Mouse (Mus musculus): ENCODE measurements around the gene Gsk3a. TPM values are rescaled to one million over a fixed set of nuclear protein-coding genes. Genes with fewer than 3 reads are reported as not detected.

Gene Gsk3a
- polyA plus RNA-seq, 1 experiment from 2014 or later = 4.0 TPM

DNA sequence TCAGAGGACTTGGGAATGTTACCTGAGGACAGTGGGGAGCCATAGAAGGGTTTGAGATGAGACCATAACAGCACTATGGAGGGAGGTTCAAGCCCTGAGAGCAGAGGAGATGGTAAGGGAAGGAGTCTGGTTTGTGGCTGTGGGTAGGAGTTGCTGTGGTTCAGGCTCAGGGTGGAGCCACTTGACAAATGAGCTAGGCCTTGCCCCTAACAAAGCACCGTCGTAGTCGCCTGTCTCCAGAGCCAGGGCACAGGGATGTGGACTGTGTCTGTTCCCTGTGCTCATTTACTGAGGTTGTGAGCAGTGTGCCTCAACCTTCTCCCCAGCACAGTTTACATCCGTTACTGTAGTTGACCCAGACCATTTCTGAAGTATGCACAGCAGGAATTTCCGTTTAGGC lies 36.9 kb upstream of the Gsk3a start:
- Histone ChIP-seq H3K27ac (ENCODE audit: low read length) (no peak overlapping the region), H3K9ac (ENCODE audit: low read depth, low read length) (0 out of 2 replicates have a peak overlapping the region, but pooled peaks have one; percentile 10)

DNA sequence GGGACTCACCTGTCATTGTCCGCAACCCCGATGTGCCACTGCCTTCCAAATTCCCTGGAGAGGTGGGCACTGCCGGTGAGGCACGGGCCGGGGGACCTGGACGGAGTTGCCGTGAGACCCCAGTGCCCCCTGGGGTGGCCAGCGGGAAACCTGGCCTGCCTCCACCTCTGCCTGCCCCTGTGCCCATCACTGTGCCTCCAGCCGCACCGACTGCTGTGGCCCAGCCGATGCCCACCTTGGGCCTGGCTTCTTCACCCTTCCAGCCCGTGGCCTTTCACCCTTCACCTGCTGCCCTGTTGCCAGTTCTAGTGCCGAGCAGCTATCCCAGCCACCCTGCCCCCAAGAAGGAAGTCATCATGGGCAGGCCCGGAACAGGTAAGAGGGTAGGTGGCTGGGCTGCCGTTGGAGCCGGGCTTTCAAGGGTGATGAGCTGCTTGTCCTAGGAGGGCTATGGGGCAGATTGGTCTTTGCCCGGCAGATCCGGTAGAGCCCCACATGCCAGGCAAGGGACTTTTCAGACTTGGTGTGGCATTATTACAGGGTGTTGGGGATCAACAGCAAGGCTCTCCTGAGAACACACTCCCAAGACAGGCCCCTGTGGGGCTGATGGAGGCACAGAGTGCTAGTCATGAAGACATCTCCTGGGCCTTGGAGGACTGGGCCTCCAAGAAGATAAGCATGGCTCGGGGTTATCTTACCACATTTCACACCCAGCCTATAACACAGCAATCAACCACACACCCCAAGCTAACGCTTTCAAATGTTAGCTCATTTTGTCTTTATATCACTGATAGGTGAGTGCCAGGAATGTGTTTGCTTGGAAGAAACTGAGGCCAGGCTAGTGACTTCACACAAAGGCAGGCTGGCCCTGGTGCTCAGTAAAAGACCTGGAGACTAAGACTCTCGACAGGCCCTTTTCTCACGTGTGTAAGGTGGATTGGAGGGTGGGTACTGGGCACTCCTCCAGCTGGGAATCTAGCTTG lies 35.9 kb upstream of the Gsk3a start:
- H3K9ac ChIP-seq (ENCODE audit: low read depth, low read length) = peak overlapping the region; percentile 39; the same call in 1 of the 2 replicates

More for the DNA sequence above, 36.9 kb upstream of the Gsk3a start:
- Histone ChIP-seq H3K4me1 (ENCODE audit: control insufficient read depth, insufficient read depth, low read length) (peaks cover 41% of the 10 kb centered on the region), H3K4me2 (ENCODE audit: low read depth, low read length) (no peak overlapping the region), H3K27me3 (replicated peaks; ENCODE audit: control insufficient read depth, insufficient read depth, low read length) (no peaks in the 10 kb centered on the region), H3K4me3 (ENCODE audit: low read length) (no peak overlapping the region), H3K36me3 (ENCODE audit: control insufficient read depth, insufficient read depth, low read length) (peaks cover 2% of the 10 kb centered on the region), H3K9me3 (ENCODE audit: control insufficient read depth, low read length) (no peaks in the 10 kb centered on the region)
- WGBS = 55% methylated on average over 5 of the region's 5 CpGs
- no peak for ATAC-seq

DNA sequence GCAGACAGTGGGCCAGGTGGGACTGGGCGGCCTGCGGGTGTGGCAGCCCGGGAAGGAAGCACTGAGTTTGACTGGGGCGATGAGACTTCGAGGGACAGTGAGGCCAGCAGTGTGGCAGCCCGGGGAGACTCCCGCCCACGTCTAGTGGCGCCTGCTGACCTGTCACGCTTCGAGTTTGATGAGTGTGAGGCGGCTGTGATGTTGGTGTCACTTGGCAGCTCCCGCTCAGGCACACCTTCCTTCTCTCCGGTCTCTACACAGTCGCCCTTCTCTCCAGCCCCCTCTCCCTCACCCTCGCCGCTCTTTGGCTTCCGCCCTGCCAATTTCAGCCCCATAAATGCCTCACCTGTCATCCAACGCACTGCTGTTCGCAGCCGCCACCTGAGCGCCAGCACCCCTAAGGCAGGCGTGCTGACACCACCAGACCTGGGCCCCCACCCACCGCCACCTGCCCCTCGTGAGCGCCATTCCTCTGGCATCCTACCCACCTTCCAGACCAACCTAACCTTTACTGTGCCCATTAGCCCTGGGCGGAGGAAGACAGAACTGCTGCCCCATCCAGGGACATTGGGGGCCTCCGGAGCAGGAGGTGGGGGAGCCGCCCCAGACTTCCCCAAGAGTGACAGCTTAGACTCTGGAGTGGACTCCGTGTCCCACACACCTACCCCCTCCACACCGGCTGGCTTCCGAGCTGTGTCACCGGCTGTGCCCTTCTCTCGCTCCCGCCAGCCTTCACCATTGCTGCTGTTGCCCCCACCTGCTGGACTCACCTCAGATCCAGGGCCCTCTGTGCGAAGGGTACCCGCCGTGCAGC lies 35.0 kb upstream of the Gsk3a start:
- no peak overlapping the region for H3K27ac ChIP-seq (ENCODE audit: low read length)
- H3K9me3 ChIP-seq (ENCODE audit: control insufficient read depth, low read length) = no peaks in the 10 kb centered on the region
- H3K4me1 ChIP-seq (ENCODE audit: control insufficient read depth, insufficient read depth, low read length) = peaks cover 43% of the 10 kb centered on the region
- no peak for ATAC-seq
- 84% methylated on average over 38 of the region's 38 CpGs for WGBS
- no peaks in the 10 kb centered on the region for H3K27me3 ChIP-seq (replicated peaks; ENCODE audit: control insufficient read depth, insufficient read depth, low read length)
- no peak overlapping the region for H3K4me2 ChIP-seq (ENCODE audit: low read depth, low read length)
- peaks cover 2% of the 10 kb centered on the region for H3K36me3 ChIP-seq (ENCODE audit: control insufficient read depth, insufficient read depth, low read length)
- H3K9ac ChIP-seq (ENCODE audit: low read depth, low read length) = no peak overlapping the region
- no peak overlapping the region for H3K4me3 ChIP-seq (ENCODE audit: low read length)

More for the DNA sequence above, 35.9 kb upstream of the Gsk3a start:
- Histone ChIP-seq H3K9me3 (ENCODE audit: control insufficient read depth, low read length) (no peaks in the 10 kb centered on the region), H3K36me3 (ENCODE audit: control insufficient read depth, insufficient read depth, low read length) (peaks cover 2% of the 10 kb centered on the region), H3K27me3 (replicated peaks; ENCODE audit: control insufficient read depth, insufficient read depth, low read length) (no peaks in the 10 kb centered on the region), H3K4me3 (ENCODE audit: low read length) (no peak overlapping the region), H3K4me2 (ENCODE audit: low read depth, low read length) (no peak overlapping the region), H3K27ac (ENCODE audit: low read length) (no peak overlapping the region), H3K4me1 (ENCODE audit: control insufficient read depth, insufficient read depth, low read length) (peaks cover 47% of the 10 kb centered on the region)
- no peak for ATAC-seq
- WGBS = 88% methylated on average over 22 of the region's 22 CpGs

DNA sequence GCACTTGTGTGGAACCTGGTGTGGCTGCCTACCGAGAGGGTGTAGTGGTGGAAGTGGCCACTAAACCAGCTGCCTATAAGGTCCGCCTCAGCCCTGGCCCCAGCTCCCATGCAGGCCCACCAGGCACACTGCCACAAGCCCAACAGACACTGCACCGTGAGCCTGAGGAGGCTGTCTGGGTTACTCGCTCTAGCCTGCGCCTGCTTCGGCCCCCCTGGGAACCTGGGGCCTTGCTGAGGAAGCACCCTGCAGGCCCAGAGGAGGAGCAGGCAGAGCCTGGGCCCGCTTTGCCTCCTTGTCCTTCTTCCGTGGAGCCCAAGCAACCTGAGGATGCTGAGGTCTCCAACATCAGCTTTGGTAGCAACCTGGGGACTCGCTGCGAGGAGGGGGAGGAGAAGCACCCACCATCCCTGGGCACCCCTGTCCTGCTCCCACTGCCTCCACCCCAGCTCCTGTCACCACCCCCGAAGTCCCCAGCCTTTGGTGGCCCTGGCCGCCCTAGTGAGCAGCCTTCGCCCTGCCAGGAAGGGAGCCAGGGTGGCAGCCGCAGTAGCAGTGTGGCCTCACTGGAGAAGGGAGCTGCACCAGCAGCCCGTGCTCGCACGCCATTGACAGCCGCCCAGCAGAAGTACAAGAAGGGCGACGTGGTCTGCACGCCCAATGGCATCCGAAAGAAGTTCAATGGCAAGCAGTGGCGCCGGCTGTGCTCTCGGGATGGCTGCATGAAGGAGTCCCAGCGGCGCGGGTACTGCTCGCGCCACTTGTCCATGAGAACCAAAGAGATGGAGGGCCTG lies 34.2 kb upstream of the Gsk3a start:
- 88% methylated on average over 29 of the region's 30 CpGs for WGBS
- Histone ChIP-seq H3K9ac (ENCODE audit: low read depth, low read length) (no peak overlapping the region), H3K27ac (ENCODE audit: low read length) (no peak overlapping the region), H3K4me3 (ENCODE audit: low read length) (no peak overlapping the region), H3K4me1 (ENCODE audit: control insufficient read depth, insufficient read depth, low read length) (peaks cover 44% of the 10 kb centered on the region), H3K36me3 (ENCODE audit: control insufficient read depth, insufficient read depth, low read length) (peaks cover 2% of the 10 kb centered on the region), H3K9me3 (ENCODE audit: control insufficient read depth, low read length) (no peaks in the 10 kb centered on the region), H3K4me2 (ENCODE audit: low read depth, low read length) (no peak overlapping the region), H3K27me3 (replicated peaks; ENCODE audit: control insufficient read depth, insufficient read depth, low read length) (no peaks in the 10 kb centered on the region)
- ATAC-seq = no peak

DNA sequence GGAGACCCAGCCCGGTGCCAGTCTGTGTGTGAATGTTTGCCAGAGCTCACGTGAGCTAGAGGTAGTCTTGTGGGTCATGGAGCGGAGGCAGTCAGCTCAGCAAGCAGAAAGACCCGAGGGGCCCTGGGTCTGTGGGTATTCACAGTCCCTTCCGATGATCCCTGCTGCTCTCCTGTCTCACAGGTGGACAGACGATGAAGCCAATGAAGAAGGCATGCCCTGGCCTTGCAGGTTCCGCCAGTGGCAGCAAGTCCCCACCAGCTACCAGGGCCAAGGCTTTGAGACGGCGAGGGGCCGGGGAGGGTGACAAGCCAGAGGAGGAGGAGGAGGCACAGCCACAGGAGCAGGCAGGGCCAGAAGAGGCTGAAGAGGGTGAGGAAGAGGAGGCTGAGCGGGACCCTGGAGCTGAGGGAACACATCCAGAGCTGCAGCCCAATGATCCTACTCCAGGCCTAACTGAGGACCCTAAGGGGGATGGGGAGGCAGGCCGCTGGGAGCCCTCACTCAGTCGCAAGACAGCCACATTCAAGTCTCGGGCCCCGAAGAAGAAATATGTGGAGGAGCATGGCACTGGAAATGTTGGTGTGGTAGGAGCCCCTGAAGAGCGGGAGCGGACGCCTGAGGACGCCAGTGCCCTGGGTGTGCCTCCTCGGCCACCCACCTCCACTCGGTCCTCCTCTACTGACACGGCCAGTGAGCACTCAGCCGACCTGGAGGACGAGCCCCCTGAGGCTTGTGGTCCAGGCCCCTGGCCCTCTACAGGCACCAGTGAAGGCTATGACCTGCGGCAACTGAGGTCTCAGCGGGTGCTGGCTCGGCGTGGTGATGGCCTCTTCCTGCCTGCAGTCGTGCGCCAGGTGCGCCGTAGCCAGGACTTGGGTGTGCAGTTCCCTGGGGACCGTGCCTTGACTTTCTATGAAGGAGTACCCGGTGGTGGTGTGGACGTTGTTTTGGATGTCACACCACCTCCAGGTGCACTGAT lies 33.3 kb upstream of the Gsk3a start:
- Histone ChIP-seq H3K27ac (ENCODE audit: low read length) (no peak overlapping the region), H3K4me2 (ENCODE audit: low read depth, low read length) (no peak overlapping the region), H3K27me3 (replicated peaks; ENCODE audit: control insufficient read depth, insufficient read depth, low read length) (no peaks in the 10 kb centered on the region), H3K4me1 (ENCODE audit: control insufficient read depth, insufficient read depth, low read length) (peaks cover 40% of the 10 kb centered on the region), H3K4me3 (ENCODE audit: low read length) (no peak overlapping the region), H3K9ac (ENCODE audit: low read depth, low read length) (no peak overlapping the region), H3K9me3 (ENCODE audit: control insufficient read depth, low read length) (no peaks in the 10 kb centered on the region), H3K36me3 (ENCODE audit: control insufficient read depth, insufficient read depth, low read length) (peaks cover 2% of the 10 kb centered on the region)
- WGBS = 90% methylated on average over 35 of the region's 35 CpGs
- no peak for ATAC-seq

DNA sequence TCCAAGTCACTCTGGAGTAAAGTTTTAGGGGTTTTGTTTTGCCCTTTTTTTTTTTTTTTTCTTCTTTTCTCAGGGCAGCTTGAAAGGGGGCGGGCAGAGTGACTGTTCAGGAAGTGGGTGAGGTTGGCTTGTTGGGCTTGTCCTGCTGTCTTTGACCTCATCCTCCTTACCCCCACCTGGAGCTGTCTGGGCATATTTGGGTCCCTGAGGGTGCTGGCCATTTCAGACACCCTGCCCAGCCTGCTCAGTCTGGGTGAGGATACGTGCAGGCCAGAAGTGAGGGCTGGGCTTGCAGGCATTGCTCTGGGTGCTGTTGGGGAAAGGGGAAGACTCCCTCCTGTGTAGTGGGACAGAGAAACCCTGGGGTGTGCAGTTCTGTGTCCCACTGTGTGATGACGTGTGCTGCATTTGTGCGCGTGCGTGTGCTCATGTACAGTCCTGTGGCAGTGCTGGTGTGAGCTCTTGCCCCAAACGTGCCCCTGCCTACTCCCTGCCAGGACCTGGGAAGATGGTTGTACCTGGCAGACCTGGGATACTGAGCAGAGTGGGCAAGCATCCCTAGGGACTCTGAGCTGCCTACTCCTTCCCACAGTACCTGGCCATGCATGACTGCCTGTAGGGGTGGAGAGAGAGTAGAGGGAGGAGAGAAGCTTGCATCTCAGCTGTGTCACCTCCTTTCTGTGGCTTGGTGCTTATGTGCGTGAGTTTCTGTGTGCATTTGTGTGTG lies 32.1 kb upstream of the Gsk3a start:
- no peaks in the 10 kb centered on the region for H3K9me3 ChIP-seq (ENCODE audit: control insufficient read depth, low read length)
- H3K27me3 ChIP-seq (replicated peaks; ENCODE audit: control insufficient read depth, insufficient read depth, low read length) = no peaks in the 10 kb centered on the region
- 78% methylated on average over 8 of the region's 8 CpGs for WGBS
- no peak for ATAC-seq
- peak overlapping the region; percentile 17 for H3K27ac ChIP-seq (ENCODE audit: low read length)
- 0 out of 2 replicates have a peak overlapping the region, but pooled peaks have one; percentile 87 for H3K4me3 ChIP-seq (ENCODE audit: low read length)
- H3K4me2 ChIP-seq (ENCODE audit: low read depth, low read length) = peak overlapping the region; percentile 20; the same call in 1 of the 2 replicates
- peaks cover 30% of the 10 kb centered on the region for H3K4me1 ChIP-seq (ENCODE audit: control insufficient read depth, insufficient read depth, low read length)
- H3K36me3 ChIP-seq (ENCODE audit: control insufficient read depth, insufficient read depth, low read length) = peaks cover 2% of the 10 kb centered on the region
- H3K9ac ChIP-seq (ENCODE audit: low read depth, low read length) = peak overlapping the region; percentile 94

DNA sequence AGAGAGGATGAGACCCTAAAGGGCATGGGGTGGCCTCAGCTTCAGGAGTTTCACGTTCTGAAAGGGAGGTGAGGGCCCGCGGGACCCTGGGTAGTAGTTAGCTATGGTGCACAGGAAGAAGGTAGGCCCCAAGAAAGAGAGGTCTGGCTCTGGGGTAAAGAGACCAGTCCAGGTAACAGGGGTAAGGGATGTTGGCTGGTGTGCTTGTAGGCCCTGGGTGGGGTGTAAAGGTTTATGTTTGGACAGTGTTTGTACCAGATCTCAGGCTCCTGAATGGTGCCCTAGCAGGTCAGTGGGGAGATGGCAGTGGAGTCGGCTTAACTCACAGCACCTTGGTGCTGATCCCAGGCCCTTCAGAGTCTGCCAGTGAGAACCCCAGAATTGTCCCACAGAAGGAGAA lies 31.4 kb upstream of the Gsk3a start:
- no peak for ATAC-seq
- peaks cover 2% of the 10 kb centered on the region for H3K36me3 ChIP-seq (ENCODE audit: control insufficient read depth, insufficient read depth, low read length)
- peak overlapping the region; percentile 94 for H3K9ac ChIP-seq (ENCODE audit: low read depth, low read length)
- H3K27me3 ChIP-seq (replicated peaks; ENCODE audit: control insufficient read depth, insufficient read depth, low read length) = no peaks in the 10 kb centered on the region
- WGBS = 42% methylated on average over 4 of the region's 4 CpGs
- H3K4me1 ChIP-seq (ENCODE audit: control insufficient read depth, insufficient read depth, low read length) = peaks cover 26% of the 10 kb centered on the region
- H3K9me3 ChIP-seq (ENCODE audit: control insufficient read depth, low read length) = no peaks in the 10 kb centered on the region
- peak overlapping the region; percentile 80 for H3K4me2 ChIP-seq (ENCODE audit: low read depth, low read length)
- peak overlapping the region; percentile 17 for H3K27ac ChIP-seq (ENCODE audit: low read length)
- peak overlapping the region; percentile 87 for H3K4me3 ChIP-seq (ENCODE audit: low read length)

DNA sequence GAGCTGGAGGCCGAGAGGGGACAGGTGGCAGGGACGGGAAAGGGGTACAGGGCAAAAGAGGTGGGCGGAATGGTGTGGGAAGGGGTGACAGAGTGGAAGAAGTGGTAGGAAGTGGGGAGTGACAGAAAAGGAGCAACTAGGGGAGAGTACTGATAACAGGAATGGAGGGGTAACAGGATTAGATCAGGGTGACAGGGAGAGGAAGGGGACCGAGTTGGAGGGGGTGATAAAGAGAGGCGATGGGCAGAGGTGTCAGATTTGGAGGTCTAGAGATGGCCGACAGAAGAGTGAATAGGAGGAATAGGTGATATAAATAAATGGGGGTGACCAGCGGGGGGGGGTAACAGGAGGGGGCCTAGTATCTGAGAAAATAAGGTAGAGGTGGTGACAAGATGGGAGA lies 30.9 kb upstream of the Gsk3a start:
- Histone ChIP-seq H3K27me3 (replicated peaks; ENCODE audit: control insufficient read depth, insufficient read depth, low read length) (no peaks in the 10 kb centered on the region), H3K4me2 (ENCODE audit: low read depth, low read length) (peak overlapping the region; percentile 80), H3K4me3 (ENCODE audit: low read length) (peak overlapping the region; percentile 87), H3K4me1 (ENCODE audit: control insufficient read depth, insufficient read depth, low read length) (peaks cover 22% of the 10 kb centered on the region), H3K9ac (ENCODE audit: low read depth, low read length) (peak overlapping the region; percentile 94), H3K27ac (ENCODE audit: low read length) (peak overlapping the region; percentile 79), H3K9me3 (ENCODE audit: control insufficient read depth, low read length) (no peaks in the 10 kb centered on the region), H3K36me3 (ENCODE audit: control insufficient read depth, insufficient read depth, low read length) (peaks cover 2% of the 10 kb centered on the region)
- no peak for ATAC-seq
- WGBS = 3% methylated on average over 7 of the region's 7 CpGs

All from intestine, embryonic 16.5 days (tissue).